In genomic region chrX:159256921-159257421, GRCm38 (mm10) we compare ENCODE assay signal across 7 mouse cellular contexts. TPM values are rescaled to one million over a fixed set of nuclear protein-coding genes. Genes with fewer than 3 reads are reported as not detected.
DNase-seq lines count a peak whose midpoint lies in the region; ATAC-seq and TF ChIP-seq lines count a peak whose summit lies in the region.

No protein-coding gene starts in this region.

- DNase-seq in adrenal gland, adult 18-20 months (ENCODE audit: low spot score in 2 of 2), result peak; percentile 30 to 33
- DNase-seq in gastrocnemius, postnatal 14 days, result peak; percentile 54
- peak; percentile 45 for DNase-seq in hindbrain, postnatal 0 days (ENCODE audit: low spot score)
- peak; percentile 37 for DNase-seq in left cerebral cortex, postnatal 4 days
- peak; percentile 78 for DNase-seq in skeletal muscle tissue, adult 2 months (ENCODE audit: low read depth, low spot score)

- no peak for TF ChIP-seq POLR2A in cortical plate, adult 2 months (IDR thresholded peaks at IDR 0.05; ENCODE audit: extremely low read depth, insufficient read depth, low read length)

- intact Hi-C loops in gastrocnemius, postnatal 14 days (cut with DNase I; ENCODE audit: low total_unique reads), result no loop called here
- intact Hi-C loops in left cerebral cortex, postnatal 4 days (cut with DNase I), result loop anchor here (5.0 to 10.0 kb wide), 2 partner anchors 262 to 880 kb away; partner anchors contain the start of gene Pdha1

- H3K27me3 ChIP-seq in hindbrain, postnatal 0 days (ENCODE audit: insufficient read depth, low read length), result no peaks in the 10 kb centered on the region

- H3K4me2 ChIP-seq in hindbrain, postnatal 0 days (ENCODE audit: low read depth, low read length), result peak overlapping the region; percentile 58

- 21% methylated on average over 20 of the region's 20 CpGs for WGBS in hindbrain, postnatal 0 days

- H3K9me3 ChIP-seq in hindbrain, postnatal 0 days (ENCODE audit: low read length), result no peaks in the 10 kb centered on the region

- ATAC-seq in hindbrain, postnatal 0 days, result no peak
- ATAC-seq in megakaryocyte-erythroid progenitor cell, adult 5-6 weeks (replicated peaks; ENCODE audit: low FRiP score, low TSS enrichment, poor library complexity, severe bottlenecking), result 0 out of 2 replicates have a peak, but pooled peaks have one; percentile 26

- H3K9ac ChIP-seq in hindbrain, postnatal 0 days (replicated peaks; ENCODE audit: low read length), result peak overlapping the region; percentile 60

- H3K27ac ChIP-seq in cortical plate, adult 2 months (ENCODE audit: insufficient read depth, low read length), result peak overlapping the region; percentile 35; the same call in 1 of the 2 replicates
- H3K27ac ChIP-seq in hindbrain, postnatal 0 days, result peak overlapping the region; percentile 78; the same call in 1 of the 2 replicates

- H3K36me3 ChIP-seq in hindbrain, postnatal 0 days (ENCODE audit: insufficient read depth, low read length), result no peaks in the 10 kb centered on the region

- peak overlapping the region; percentile 72 for H3K4me3 ChIP-seq in cortical plate, adult 2 months (ENCODE audit: insufficient read depth, low read length)
- H3K4me3 ChIP-seq in hindbrain, postnatal 0 days (ENCODE audit: low read length), result peak overlapping the region; percentile 55

- no peaks in the 10 kb centered on the region for H3K4me1 ChIP-seq in cortical plate, adult 2 months (ENCODE audit: control insufficient read depth, insufficient read depth, low read length)
- no peaks in the 10 kb centered on the region for H3K4me1 ChIP-seq in hindbrain, postnatal 0 days (ENCODE audit: insufficient read depth, low read length)

- no peak for TF ChIP-seq CTCF in cortical plate, adult 2 months (IDR thresholded peaks at IDR 0.05; ENCODE audit: extremely low read depth, insufficient read depth, low read length)
- TF ChIP-seq CTCF in hindbrain, postnatal 0 days (IDR thresholded peaks at IDR 0.05; ENCODE audit: low read depth), result no peak; the same call in 1 of the 2 replicates

RNA-seq across cellular contexts. Expression of gene Rps6ka3, which starts 46.9 kb away (rescaled TPM):
- total RNA-seq in adrenal gland, adult 18-20 months (2021), result 10 to 100 TPM; 50.6 to 69.6 TPM
- 23.2 and 23.9 TPM in 2 replicates for polyA plus RNA-seq in cortical plate, adult 2 months (2012; rRNA removed)
- 10 to 100 TPM; 58.8 to 78.0 TPM for total RNA-seq in gastrocnemius, postnatal 14 days (2021)
- total RNA-seq in hindbrain, postnatal 0 days (2014; rRNA removed), result 18.1 and 20.1 TPM in 2 replicates
- 3.5 and 4.0 TPM in 2 replicates for polyA plus RNA-seq in hindbrain, postnatal 0 days (2015; fragmentation: Nextera tagmentation; extraction: Ambion mirVana)
- total RNA-seq in left cerebral cortex, postnatal 4 days (2021), result 10 to 100 TPM; 47.4 to 60.2 TPM
- 25.3 and 29.6 TPM in 2 replicates for total RNA-seq in megakaryocyte-erythroid progenitor cell, adult 5-6 weeks (2014; fragmentation: Nextera tagmentation)
- total RNA-seq in megakaryocyte-erythroid progenitor cell, adult 5-6 weeks (2017), result 21.0 and 33.1 TPM in 2 replicates
